Mouse (Mus musculus) cerebellum, adult 2 months (tissue): Measurements from ENCODE around the gene Nt5c1a. TPM values are rescaled to one million over a fixed set of nuclear protein-coding genes. Genes with fewer than 3 reads are reported as not detected.

Experiments used
- DNase-seq, 2 experiments: peaks; one replicate each; pipeline ENCODE4 v3.0.0; 2021
- H3K27ac ChIP-seq: fragments of 200-500 bp; 2 replicates; pipeline ENCODE4 v1.5.1; 2012; ENCODE audit warnings: low read length, control low read depth, inconsistent platforms; ENCODE audit not compliant: insufficient read depth
- H3K27me3 ChIP-seq: fragments of 200-500 bp; 2 replicates; pipeline ENCODE4 v1.6.1; 2012; ENCODE audit warnings: inconsistent platforms, mild to moderate bottlenecking, low read length, moderate library complexity; ENCODE audit not compliant: control insufficient read depth, insufficient read depth
- H3K4me1 ChIP-seq: fragments of 200-500 bp; 2 replicates; pipeline ENCODE4 v1.6.1; 2011; ENCODE audit warnings: low read length; ENCODE audit not compliant: control insufficient read depth, insufficient read depth
- H3K4me3 ChIP-seq: fragments of 200-500 bp; replicated peaks from 2 replicates; pipeline ENCODE3; 2011; ENCODE audit warnings: mild to moderate bottlenecking, low read depth, low read length, control low read depth; ENCODE audit not compliant: insufficient read depth
- CTCF ChIP-seq: fragments of 200-500 bp; IDR thresholded peaks from 2 replicates; pipeline ENCODE4 v1.5.1; 2011; ENCODE audit warnings: low read depth, mild to moderate bottlenecking, control low read depth, low read length, moderate library complexity, borderline replicate concordance; ENCODE audit not compliant: insufficient read depth
- POLR2A ChIP-seq: fragments of 200-500 bp; IDR thresholded peaks from 2 replicates; pipeline ENCODE4 v1.6.1; 2011; ENCODE audit warnings: low read length, control low read depth, borderline replicate concordance; ENCODE audit not compliant: insufficient read depth
- WGBS: fragments of 180-500 bp; shearing (Covaris S2); methylation state at CpG from one replicate; pipeline ENCODE4 v1.1.7; 2018; 5-methylcytosine and 5-hydroxymethylcytosine counted together
- polyA plus RNA-seq: library from polyadenylated mRNA; depleted of rRNA; stranded (reverse); fragments of >200 nt; gene quantifications from 2 replicates; pipeline ENCODE4 v1.2.3, GENCODE M21; 2012

Nt5c1a gene
- polyA plus RNA-seq, 1 experiment, result 9.8 TPM

GRCm38 (mm10) chr4:123162305-123162917 is 38.9 kb upstream of the Nt5c1a start:
- H3K4me3 ChIP-seq, result no peak overlapping the region
- WGBS, result 21% methylated on average over 15 of the region's 15 CpGs
- no peak for DNase-seq

GRCm38 (mm10) chr4:123164157-123164556 is 37.1 kb upstream of the Nt5c1a start:
- H3K4me1 ChIP-seq, result no peaks in the 10 kb centered on the region
- H3K27me3 ChIP-seq, result no peaks in the 10 kb centered on the region
- H3K27ac ChIP-seq, result no peak overlapping the region
- no peak overlapping the region for H3K4me3 ChIP-seq
- WGBS, result 89% methylated on average over 15 of the region's 15 CpGs
- no peak for DNase-seq
- TF ChIP-seq CTCF (no peak), POLR2A (no peak)

More at GRCm38 (mm10) chr4:123162305-123162917, 38.9 kb upstream of the Nt5c1a start:
- H3K4me1 ChIP-seq, result no peaks in the 10 kb centered on the region
- no peaks in the 10 kb centered on the region for H3K27me3 ChIP-seq
- no peak overlapping the region for H3K27ac ChIP-seq
- TF ChIP-seq POLR2A, result no peak
- TF ChIP-seq CTCF, result no peak

GRCm38 (mm10) chr4:123171811-123172210 is 29.5 kb upstream of the Nt5c1a start:
- TF ChIP-seq POLR2A, result no peak
- TF ChIP-seq CTCF, result no peak
- no peak for DNase-seq
- H3K27me3 ChIP-seq, result no peaks in the 10 kb centered on the region; the same call in 1 of the 2 replicates
- H3K4me1 ChIP-seq, result no peaks in the 10 kb centered on the region
- H3K4me3 ChIP-seq, result no peak overlapping the region
- no peak overlapping the region for H3K27ac ChIP-seq

- TF ChIP-seq CTCF, result no peak
- no peak for TF ChIP-seq POLR2A
- DNase-seq, result peak; percentile 41
- 1% methylated on average over 44 of the region's 44 CpGs for WGBS
- Histone ChIP-seq H3K4me3 (peak within 1 kb of the TSS; percentile 77), H3K4me1 (no peaks in the 10 kb centered on the region; the same call in 1 of the 2 replicates), H3K27ac (no peak within 1 kb of the TSS), H3K27me3 (no peaks in the 10 kb centered on the region)
Measured at GRCm38 (mm10) chr4:123182328-123183238, 18.7 kb upstream of the Nt5c1a start, which contains the start of gene Hpcal4. Hpcal4 (plus strand) TSS chr4:123183227.

GRCm38 (mm10) chr4:123183239-123184056 is 17.9 kb upstream of the Nt5c1a start:
- DNase-seq, result peak; percentile 92 to 93
- peak overlapping the region; percentile 77 for H3K4me3 ChIP-seq
- H3K4me1 ChIP-seq, result no peaks in the 10 kb centered on the region; the same call in 1 of the 2 replicates
- TF ChIP-seq CTCF (no peak), POLR2A (peak; percentile 17; the same call in 1 of the 2 replicates)
- H3K27ac ChIP-seq, result no peak overlapping the region
- no peaks in the 10 kb centered on the region for H3K27me3 ChIP-seq
- WGBS, result 12% methylated on average over 44 of the region's 44 CpGs

- 60% methylated on average over 3 of the region's 3 CpGs for WGBS
- Histone ChIP-seq H3K4me1 (no peaks in the 10 kb centered on the region; the same call in 1 of the 2 replicates), H3K4me3 (no peak overlapping the region), H3K27ac (no peak overlapping the region), H3K27me3 (no peaks in the 10 kb centered on the region)
- DNase-seq, result no peak
- TF ChIP-seq CTCF (no peak), POLR2A (no peak)
Measured at GRCm38 (mm10) chr4:123184816-123185215, 16.5 kb upstream of the Nt5c1a start.

GRCm38 (mm10) chr4:123192336-123192735 is 9.0 kb upstream of the Nt5c1a start:
- Histone ChIP-seq H3K27ac (no peak overlapping the region), H3K4me3 (no peak overlapping the region), H3K27me3 (no peaks in the 10 kb centered on the region), H3K4me1 (no peaks in the 10 kb centered on the region)
- DNase-seq, result no peak
- TF ChIP-seq CTCF (no peak), POLR2A (no peak)
- 84% methylated on average over 11 of the region's 11 CpGs for WGBS
